Mouse (Mus musculus) left cerebral cortex, postnatal 14 days (tissue): ENCODE measurements around the gene Trim10. TPM values are rescaled to one million over a fixed set of nuclear protein-coding genes. Genes with fewer than 3 reads are reported as not detected.
"Not testable (repeated sequence)": the region's sequence is repeated elsewhere in the genome, so short reads cannot be mapped to it uniquely, and the experiment has no call there.

Experiments used
- DNase-seq, 2 experiments: peaks; one replicate each; pipeline ENCODE4 v3.0.0; 2021 to 2022; ENCODE audit warnings: low spot score in 2 of 2, mixed read lengths in 1 of 2
- intact Hi-C: fragments of 180-260 bp; cut with DNase I; formaldehyde crosslinking; loops from one replicate; pipeline ENCODE4 v1.15.1; 2025
- total RNA-seq, 2 experiments: library from RNA; stranded (reverse); gene quantifications; 2 replicates each; pipeline ENCODE4 v1.2.3; 2021

Gene Trim10
- total RNA-seq, 2 experiments from 2014 or later: 0.15 TPM; not detected in 1

DNA sequence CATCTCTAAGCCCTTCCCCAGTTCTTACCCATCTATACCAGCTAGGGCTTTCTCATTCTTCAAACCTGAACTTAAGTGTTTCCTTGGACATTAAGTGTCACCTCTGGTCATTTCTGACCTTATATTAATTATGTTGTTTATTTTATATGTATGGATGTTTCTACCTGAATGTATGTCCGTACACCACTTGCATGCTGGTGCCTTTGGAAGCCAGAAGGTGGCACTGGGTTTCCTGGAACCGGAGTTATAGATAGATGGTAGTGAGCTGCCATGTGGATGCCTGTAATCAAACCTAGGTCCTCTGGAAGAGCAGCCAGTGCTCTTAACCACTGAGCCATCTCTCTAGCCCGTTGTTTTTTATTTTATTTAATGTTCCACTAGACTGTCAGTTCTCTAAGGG, 13.9 kb upstream of the Trim10 start:
- DNase-seq: no peak
- intact Hi-C loops: no loop called here

DNA sequence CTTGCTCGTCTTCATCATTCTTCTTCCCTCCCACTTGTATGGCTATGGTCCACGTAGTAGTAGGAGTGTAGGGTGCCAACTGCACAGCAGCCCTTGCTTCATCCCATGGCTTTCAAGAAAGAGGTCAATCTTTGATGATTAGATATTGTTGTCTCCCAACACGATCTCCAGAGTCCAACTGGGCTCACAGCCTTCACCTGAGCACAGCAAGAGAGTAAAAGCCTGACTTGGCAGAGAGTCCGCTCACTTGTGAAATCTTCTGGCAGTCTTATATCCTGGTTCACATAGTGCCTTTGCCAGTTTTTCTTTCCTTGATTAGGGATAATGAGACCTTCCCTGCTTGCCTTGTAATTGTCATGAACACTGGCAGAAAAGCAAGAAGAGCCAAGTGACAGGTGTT, 13.1 kb upstream of the Trim10 start:
- intact Hi-C loops: no loop called here
- DNase-seq: no peak

DNA sequence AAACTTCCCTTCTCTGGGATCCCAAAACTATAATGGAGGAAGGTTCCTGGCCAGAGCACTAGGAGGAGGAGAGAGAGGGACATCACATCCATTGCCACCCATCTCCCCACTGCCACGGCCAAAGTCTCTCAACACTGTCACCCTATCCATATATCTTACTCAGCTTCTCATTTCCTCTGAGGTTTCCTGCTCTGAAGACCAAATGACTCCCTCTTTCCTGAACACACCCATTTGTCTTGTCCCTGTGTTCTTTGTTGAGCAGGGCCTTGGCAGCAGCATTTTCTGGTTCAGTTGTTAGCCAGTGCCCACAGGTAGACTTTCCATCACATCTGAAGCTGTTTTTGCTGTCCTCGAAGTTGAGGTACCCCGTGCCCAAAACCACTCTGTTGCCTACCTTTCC, 11.2 kb upstream of the Trim10 start:
- DNase-seq: no peak
- intact Hi-C loops: no loop called here

DNA sequence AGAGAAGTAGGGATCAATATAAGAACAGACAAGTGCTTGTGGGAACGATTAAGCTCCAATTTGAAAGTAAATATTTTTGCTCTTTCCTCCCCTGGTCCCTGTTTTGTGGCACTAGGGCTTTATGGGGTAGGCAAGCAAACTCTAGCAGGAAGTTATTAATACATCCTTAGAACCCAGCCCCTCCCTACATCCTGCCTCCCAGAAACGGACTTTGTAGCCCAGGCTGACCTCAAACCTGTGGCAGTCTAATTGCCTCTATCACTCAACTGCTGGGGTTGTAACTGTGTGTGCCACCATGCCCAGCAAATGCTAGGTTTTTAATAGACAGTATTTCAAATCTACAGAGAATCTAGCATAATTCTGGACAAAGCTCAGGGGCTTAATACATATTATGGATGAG, 7.7 kb upstream of the Trim10 start:
- intact Hi-C loops: no loop called here

DNA sequence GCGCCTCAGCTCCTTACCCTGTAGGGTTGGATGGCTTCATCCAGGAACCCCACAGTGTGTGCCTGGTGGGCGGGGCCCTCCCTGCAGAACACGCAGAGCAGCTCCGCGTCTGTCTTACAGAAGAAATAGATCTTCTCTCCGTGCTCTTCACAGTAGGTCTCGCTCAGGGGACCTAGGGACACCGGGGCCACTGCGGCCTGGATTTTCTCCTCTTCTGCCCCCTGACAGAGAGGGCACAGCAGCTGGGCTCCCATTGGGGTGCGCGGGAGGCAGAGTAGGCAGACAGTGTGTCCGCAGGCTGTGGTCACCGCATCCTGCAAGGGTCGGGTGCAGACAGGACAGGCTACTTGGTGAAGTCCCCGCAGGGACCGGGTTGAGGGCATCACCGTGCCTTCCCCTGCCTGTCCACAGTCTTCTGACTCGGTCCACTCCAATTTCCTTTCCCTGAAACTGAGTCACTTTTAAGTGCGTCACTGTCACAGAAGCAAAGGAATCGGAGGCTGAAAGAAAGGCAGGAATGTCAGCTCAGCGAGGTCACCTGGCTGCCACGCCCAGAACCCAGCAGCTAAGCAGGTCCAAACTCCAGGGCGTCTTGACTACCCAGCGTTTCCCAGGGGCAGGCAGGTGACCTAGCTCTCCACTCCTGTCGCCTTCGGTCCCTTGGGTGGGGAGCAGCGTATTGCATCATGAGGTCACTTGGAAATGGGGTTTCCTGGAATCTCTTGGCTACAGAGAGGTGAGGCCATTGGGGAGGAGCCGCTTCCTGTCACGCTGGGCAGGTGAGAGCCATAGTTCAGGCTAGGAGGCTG, 2.5 kb upstream of the Trim10 start, which contains the start of gene Trim15:
Trim15 (minus strand) TSS at position 492 of the 809 bp plus-strand sequence.
- intact Hi-C loops: no loop called here
- DNase-seq: no peak

More for the DNA sequence above, 7.7 kb upstream of the Trim10 start:
- no peak for DNase-seq

DNA sequence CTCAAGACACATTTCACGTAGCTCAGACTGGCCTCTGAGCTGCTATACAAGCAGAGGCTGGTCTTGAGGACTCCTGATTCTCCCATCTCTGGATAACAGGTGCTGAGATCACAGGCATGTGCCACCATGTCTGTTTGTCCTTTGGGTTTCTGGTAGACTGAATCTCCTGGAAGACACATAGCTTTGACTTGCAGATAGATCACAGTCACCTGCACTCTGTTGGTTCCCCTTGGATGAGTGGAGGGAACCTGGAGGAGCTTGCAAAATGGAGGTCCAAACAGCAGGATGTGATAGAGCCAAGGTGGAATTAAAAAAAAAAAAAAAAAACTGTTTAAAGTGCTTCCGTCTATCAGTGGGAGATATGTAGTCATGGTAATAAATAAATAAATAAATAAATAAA, 538 bp upstream of the Trim10 start:
- intact Hi-C loops: no loop called here
- DNase-seq: no peak

DNA sequence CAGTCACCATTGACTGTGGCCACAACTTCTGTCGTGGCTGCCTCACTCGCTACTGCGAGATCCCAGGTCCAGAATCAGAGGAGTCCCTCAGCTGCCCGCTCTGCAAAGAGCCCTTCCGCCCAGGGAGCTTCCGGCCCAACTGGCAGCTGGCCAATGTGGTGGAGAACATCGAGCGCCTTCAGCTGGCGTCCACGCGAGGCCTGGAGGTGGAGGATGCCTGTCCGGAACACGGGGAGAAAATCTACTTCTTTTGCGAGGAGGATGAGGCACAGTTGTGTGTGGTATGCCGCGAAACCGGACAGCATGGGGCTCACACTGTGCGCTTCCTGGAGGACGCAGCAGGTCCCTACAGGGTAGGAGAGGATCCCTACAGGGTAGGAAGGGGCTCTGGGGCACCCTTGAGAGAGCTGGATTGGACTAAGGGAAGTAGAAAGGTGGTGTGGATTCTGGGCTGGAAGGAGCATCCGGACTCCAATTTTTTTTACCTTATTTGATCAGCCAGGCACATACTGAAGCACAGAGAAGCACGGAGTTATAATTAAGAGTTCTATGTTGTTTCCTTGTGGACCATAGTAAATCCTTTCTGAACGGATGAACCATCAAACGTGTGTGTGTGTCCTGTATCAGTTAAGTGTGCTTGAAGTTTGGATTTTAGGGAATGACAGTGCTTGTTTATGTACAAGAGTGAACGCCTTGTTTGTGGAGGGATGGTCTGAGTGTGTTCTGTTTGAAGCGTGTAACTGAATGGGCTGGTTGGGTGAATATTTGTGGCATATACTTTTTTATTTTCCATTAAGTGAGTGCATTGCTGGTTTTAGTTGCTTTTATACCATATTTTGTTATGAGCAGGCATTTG, 809 bp downstream of the Trim10 start:
- no peak for DNase-seq
- intact Hi-C loops: no loop called here

DNA sequence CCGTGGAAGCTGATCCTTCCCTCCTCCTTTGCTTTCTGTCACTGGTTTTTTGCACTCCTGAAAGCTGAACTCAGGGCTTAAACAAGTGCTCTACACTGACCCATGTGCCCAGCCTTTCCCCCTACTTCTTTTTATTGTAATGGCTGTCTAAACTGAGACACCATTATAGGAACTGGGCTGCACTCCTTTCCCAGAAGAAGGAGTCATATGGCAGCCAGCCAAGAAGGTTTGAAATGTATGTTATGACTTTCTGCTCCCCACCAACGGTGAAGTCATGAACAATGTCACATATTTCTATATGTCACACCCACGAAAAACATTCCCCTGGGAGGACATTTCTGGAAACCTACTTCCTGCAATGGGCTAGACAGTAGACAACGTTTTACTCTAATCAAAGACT, 5.3 kb downstream of the Trim10 start:
- intact Hi-C loops: no loop called here

DNA sequence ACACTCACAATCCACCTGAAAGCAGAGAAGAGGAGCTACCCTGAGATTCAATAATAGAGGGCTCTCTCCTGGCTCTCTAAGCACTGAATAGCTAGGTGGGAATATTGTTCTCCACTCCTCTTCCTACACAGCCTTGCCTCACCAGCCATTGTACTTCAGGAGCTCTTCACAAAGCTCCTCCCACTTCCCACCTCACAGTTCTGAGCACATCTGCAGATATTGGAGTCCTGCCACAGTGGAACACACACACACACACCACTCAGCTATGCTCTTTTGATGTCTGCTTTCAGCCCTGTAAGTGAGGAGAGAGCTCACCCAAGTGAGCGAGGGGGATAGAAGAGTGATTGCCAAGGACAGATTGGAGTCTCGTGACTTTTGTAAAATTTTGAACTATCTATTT, 14.0 kb downstream of the Trim10 start:
- intact Hi-C loops: no loop called here
- DNase-seq: no peak

More for the DNA sequence above, 5.3 kb downstream of the Trim10 start:
- no peak for DNase-seq

DNA sequence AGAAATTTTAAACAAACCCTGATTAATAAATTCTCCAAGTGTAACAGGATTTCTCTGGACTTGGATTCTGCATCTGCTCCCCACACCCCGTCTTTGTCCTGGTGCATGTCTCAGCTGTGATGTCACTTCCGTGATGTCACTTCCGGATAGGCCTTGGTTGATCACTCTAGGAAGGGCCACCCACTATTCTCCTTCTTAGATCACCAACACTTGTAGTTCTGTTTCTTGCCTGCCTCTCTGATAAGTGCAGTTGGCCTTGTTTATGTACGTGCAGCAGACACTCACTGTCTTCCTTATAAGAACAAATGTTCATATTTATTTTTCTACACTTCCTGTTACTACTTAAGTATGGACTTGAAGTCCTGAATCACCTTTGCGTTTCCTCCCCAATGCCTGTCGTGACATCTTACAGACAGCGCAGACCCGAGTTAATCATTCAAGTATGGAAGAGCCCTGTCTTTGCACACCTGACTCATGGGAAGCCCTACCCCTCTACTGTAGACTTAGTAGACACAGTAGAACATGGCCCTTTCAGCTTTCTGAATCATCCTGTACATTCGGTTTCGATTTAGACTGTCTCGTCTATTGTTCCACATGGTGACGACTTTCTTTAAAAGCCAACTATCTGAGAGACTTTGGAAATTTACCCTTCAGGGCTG, 15.9 kb downstream of the Trim10 start:
- intact Hi-C loops: no loop called here

DNA sequence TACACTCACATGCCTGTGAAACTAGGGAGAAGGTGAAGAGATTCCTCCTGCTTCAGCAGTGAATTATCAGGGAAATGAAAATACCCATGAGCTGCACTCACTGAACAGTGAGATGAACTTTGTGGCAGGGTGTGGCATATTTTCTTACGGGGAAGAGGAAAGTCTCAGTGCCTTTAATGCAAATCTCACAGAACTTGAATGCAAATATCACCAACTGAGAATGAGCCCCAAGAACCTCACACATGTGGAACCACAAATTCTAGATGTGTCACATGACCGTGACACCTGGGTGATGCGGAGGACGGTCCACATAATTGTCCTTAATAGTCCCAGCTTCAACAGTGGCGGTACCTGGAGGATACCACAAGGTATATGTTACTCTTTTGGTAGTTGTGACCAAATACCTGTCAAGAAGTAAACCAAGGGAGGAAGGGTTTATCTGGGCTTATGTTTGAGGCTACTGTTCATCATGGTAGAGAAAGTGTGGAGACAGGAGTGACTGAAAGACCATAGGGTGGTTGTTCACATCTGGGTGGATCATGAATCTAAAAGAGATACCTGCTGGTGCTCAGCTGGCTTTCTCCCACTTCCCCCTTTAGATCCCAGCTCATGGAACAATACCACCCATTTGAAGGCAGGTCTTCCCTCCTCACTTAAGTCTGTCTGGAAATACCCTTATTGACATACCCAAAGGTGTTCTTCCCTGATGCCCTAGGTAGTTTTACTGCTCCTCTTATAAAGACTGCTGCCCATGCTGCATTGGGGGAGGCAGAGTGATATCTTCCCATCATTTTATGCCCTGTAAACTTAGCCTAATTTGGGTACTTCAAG, 20.9 kb downstream of the Trim10 start, which contains the start of gene Trim40:
Trim40 (minus strand) TSS at position 51 of the 831 bp plus-strand sequence.
- DNase-seq: no peak
- intact Hi-C loops: loop anchor here (5.0 kb wide), 1 partner anchor 312 kb away; the partner anchor contains the start of gene Olfr94

More for the DNA sequence above, 15.9 kb downstream of the Trim10 start:
- DNase-seq: no peak

DNA sequence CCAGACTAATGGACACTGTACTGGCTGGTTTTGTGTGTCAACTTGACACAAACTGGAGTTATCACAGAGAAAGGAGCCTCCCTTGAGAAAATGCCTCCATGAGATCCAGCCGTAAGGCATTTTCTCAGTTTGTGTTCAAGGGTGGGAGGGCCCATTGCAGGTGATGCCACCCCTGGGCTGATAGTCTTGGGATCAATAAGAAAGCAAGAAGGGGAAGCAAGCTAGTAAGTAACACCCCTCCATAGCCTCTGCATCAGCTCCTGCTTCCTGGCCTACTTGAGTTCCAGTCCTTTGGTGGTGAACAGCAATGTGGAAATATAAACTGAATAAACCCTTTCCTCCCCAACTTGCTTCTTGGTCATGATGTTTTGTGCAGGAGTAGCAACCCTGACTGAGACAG, 22.1 kb downstream of the Trim10 start:
- not testable (repeated sequence) for DNase-seq
- intact Hi-C loops: loop anchor here (5.0 kb wide), 1 partner anchor 311 kb away; the partner anchor contains the start of gene Olfr94

DNA sequence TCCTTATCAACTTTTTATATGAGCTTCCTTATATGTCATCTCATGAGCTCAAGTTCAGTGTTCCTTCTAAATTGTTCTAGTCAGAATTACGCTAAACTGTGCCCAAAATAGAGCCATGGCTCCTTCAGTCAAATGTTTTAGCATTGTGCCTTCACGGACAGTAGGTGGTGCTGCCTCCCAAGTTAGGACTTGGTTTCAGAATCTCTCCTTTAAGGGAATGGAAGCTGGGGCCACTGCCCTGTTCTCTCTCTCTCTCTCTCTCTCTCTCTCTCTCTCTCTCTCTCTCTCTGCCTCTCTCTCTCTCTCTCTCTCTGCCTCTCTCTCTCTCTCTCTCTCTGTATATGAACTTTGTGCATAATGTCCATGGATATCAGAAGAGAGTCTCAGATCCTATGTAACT, 23.0 kb downstream of the Trim10 start:
- peak in 1 of 2 experiments; percentile 50 for DNase-seq
- intact Hi-C loops: loop anchor here (5.0 kb wide), 1 partner anchor 310 kb away; the partner anchor contains the start of gene Olfr94

DNA sequence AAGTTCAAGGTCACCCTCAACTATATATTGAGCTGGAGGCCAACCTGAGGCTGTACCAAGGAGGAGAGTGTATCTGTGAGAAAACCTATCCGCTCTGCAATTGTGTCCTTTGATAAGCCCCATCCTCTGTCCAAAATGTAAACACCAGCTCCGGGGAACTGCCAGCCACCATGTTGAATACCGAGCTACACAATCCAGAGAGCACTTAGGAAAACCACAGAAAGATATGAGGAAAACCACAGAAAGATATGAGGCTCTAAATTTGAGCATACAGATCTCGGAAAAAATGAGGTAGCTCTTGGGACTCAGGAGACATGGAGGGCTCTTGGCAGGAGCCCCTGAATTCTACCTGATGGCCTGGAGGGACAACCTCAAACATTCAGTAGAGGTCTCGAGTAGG, 24.0 kb downstream of the Trim10 start:
- DNase-seq: no peak
- intact Hi-C loops: loop anchor here (5.0 kb wide), 1 partner anchor 309 kb away; the partner anchor contains the start of gene Olfr94

DNA sequence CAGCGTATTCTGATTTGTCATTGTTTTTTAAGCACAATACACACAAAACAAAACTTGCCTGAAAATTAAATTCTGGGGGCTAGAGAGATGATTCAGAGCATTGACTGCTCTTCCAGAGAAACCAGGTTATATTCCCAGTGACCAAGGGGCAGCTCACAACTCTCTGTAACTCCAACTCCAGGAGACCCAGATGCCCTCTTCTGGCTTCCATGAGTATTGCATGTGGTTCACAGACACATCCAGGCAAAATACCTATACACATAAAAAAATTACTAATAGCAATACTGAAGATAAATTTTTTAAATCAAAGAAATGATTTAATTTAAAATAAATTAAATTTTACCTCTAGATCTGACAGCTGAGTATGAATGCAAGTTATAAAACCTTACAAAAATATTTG, 27.2 kb downstream of the Trim10 start:
- peak; percentile 18 to 32 for DNase-seq
- intact Hi-C loops: no loop called here

DNA sequence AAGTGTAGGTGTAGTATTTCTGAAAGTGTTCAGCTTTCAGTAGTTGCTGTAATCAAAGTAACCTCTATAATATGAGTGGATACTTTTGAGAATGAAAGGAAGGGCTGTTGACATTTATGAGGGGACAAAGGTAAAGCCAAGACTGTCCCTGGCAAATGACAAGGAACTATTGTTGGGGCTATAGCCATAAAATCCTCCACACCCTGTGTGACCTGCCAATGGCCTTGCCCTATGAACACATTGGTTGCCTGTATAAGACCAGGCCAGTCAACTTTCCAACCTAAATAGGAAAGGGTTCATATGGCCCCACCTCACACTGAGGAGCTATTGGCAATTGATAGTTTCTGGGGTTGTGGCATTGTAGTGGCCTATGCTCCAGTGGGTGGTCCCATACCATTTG, 27.7 kb downstream of the Trim10 start:
- no peak for DNase-seq
- intact Hi-C loops: no loop called here

DNA sequence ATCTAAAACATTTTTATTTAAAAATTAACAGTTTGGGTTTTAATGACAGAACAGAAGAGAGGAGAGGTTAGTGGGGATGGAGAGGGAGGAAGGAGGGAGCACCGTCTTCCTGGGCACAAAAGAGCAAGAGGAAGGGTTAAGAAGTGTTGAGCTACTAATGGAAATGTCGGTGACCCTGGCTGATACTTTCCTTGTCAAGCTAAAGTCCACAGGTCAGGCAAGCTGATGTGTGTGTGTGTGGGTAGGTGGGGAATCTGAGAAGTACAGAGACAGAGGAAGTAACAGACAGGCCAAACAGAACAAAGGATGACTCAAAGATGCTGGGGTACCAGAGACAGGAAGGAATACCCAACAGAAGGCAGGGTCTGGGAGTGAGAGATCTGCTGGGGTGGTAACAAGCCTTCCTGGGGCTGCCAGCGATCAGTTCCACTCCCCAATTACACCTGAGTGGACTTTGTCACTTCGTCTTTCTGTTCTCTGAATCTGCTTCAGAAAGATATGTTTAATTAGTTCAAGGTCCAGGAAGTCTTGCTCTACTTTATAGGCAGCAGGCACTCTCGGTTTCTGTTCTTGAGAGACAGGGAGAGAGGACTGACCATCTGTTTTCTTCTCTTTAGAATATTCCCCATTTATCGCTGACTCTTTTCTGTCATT, 28.3 kb downstream of the Trim10 start, which contains the start of gene Trim31:
Trim31 (plus strand) TSS at position 567 of the 654 bp plus-strand sequence.
- no peak for DNase-seq
- intact Hi-C loops: no loop called here

DNA sequence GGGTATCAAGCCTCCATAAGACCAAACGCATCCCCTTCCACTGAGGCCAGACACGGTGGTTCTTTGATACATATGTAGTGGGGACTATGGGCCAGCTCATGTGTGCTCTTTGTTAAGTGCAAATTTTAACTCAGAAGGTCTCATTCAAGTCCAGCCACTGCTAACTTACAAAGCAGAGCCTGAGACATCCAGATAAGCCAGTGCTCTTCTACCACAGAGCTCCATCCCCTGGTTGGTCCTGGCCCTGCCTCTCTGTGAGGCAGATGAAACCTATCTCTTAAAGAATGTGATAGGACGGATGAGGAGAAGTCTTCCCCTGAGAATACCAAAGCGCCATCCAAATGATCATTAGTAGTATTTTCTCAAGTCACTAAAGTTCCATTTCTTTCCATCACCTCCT, 30.0 kb downstream of the Trim10 start:
- DNase-seq: no peak
- intact Hi-C loops: no loop called here
